Mouse (Mus musculus) myocyte (in vitro differentiated cells): ENCODE data around the gene B4galt7. TPM values are rescaled to one million over a fixed set of nuclear protein-coding genes. Genes with fewer than 3 reads are reported as not detected.

ENCODE experiments used
- H3K27me3 ChIP-seq: one replicate; pipeline ENCODE4 v1.6.1; 2011; ENCODE audit not compliant: control insufficient read depth, insufficient read depth, insufficient read length
- H3K36me3 ChIP-seq: one replicate; pipeline ENCODE4 v1.6.1; 2011; ENCODE audit not compliant: control insufficient read depth, insufficient read depth
- H3K4me2 ChIP-seq: one replicate; pipeline ENCODE4 v1.6.1; 2011; ENCODE audit warnings: low read depth, control low read depth
- H3K4me3 ChIP-seq: one replicate; pipeline ENCODE4 v1.5.1; 2011; ENCODE audit warnings: mild to moderate bottlenecking, control low read depth, moderate library complexity
- H3K79me2 ChIP-seq: one replicate; pipeline ENCODE4 v1.6.1; 2011; ENCODE audit not compliant: control insufficient read depth, insufficient read depth
- H3ac ChIP-seq: one replicate; pipeline ENCODE4 v1.6.1; 2011; ENCODE audit not compliant: control insufficient read depth, insufficient read length
- CEBPB ChIP-seq: IDR thresholded peaks from 2 replicates; pipeline ENCODE4 v1.6.1; 2011; ENCODE audit warnings: mild to moderate bottlenecking, moderate library complexity; ENCODE audit not compliant: poor library complexity, insufficient read depth, severe bottlenecking
- E2F4 ChIP-seq: IDR thresholded peaks from one replicate; pipeline ENCODE4 v1.6.1; 2011; ENCODE audit warnings: mild to moderate bottlenecking, control low read depth, moderate library complexity; ENCODE audit not compliant: insufficient read depth
- MAX ChIP-seq: IDR thresholded peaks from one replicate; pipeline ENCODE4 v1.6.1; 2011; ENCODE audit warnings: low read depth, mild to moderate bottlenecking, control low read depth
- MYOD1 ChIP-seq, 3 experiments: IDR thresholded peaks; one replicate each; pipeline ENCODE4 v1.6.1; 2011; ENCODE audit warnings: control low read depth in 2 of 3, low read depth in 2 of 3, mild to moderate bottlenecking in 2 of 3, moderate library complexity in 1 of 3; ENCODE audit not compliant: insufficient read length in 2 of 3, control insufficient read depth in 1 of 3
- MYOG ChIP-seq, 3 experiments: IDR thresholded peaks; one replicate each; pipeline ENCODE4 v1.6.1; 2011; ENCODE audit warnings: control low read depth in 2 of 3, low read depth in 2 of 3, mild to moderate bottlenecking in 2 of 3; ENCODE audit not compliant: insufficient read length in 2 of 3, control insufficient read depth in 1 of 3, insufficient read depth in 1 of 3
- POLR2A ChIP-seq: IDR thresholded peaks from one replicate; pipeline ENCODE4 v1.6.1; 2011; ENCODE audit warnings: low read depth, mild to moderate bottlenecking, control low read depth, moderate library complexity; ENCODE audit not compliant: insufficient read length
- POLR2AphosphoS2 ChIP-seq: IDR thresholded peaks from one replicate; pipeline ENCODE4 v1.6.1; 2011; ENCODE audit warnings: low read depth, control low read depth; ENCODE audit not compliant: insufficient read length
- REST ChIP-seq: IDR thresholded peaks from one replicate; pipeline ENCODE4 v1.6.1; 2011; ENCODE audit warnings: mild to moderate bottlenecking, control low read depth, moderate library complexity; ENCODE audit not compliant: insufficient read depth, insufficient read length
- SRF ChIP-seq: IDR thresholded peaks from one replicate; pipeline ENCODE4 v1.6.1; 2011; ENCODE audit warnings: low read depth; ENCODE audit not compliant: control insufficient read depth, insufficient read length
- TCF12 ChIP-seq: IDR thresholded peaks from one replicate; pipeline ENCODE4 v1.6.1; 2011; ENCODE audit warnings: mild to moderate bottlenecking, control low read depth; ENCODE audit not compliant: poor library complexity, insufficient read depth, severe bottlenecking
- TCF3 ChIP-seq: IDR thresholded peaks from one replicate; pipeline ENCODE4 v1.6.1; 2011; ENCODE audit warnings: low read depth, control low read depth; ENCODE audit not compliant: insufficient read length
- USF1 ChIP-seq: IDR thresholded peaks from one replicate; pipeline ENCODE4 v1.6.1; 2011; ENCODE audit warnings: low read depth, mild to moderate bottlenecking, control low read depth, moderate library complexity
- polyA plus RNA-seq: library from polyadenylated mRNA; unstranded; fragments of >200 nt; fragmentation: generic; extraction: Trizol; gene quantifications from one replicate; pipeline ENCODE4 v1.2.1, GENCODE M21; 2012; ENCODE audit warnings: missing spikeins

The B4galt7 gene
- polyA plus RNA-seq, 1 experiment: 23.1 TPM

GRCm38 (mm10) chr13:55596802-55597201 is 2.9 kb upstream of the B4galt7 start:
- H3K4me2 ChIP-seq: no peak overlapping the region
- H3ac ChIP-seq: no peak overlapping the region
- no peak for TF ChIP-seq E2F4
- no peak for TF ChIP-seq MAX
- no peak for TF ChIP-seq POLR2A
- TF ChIP-seq TCF12: no peak
- TF ChIP-seq POLR2AphosphoS2: no peak
- no peak for TF ChIP-seq MYOG (IDR thresholded peaks at IDR 0.05; ENCODE audit: control insufficient read depth in 1 of 3, insufficient read depth in 1 of 3, insufficient read length in 2 of 3, low read depth in 2 of 3)
- no peak for TF ChIP-seq CEBPB
- TF ChIP-seq MYOD1 (IDR thresholded peaks at IDR 0.05; ENCODE audit: control insufficient read depth in 1 of 3, insufficient read length in 2 of 3, low read depth in 2 of 3): no peak
- no peak for TF ChIP-seq SRF
- TF ChIP-seq USF1: no peak
- no peak for TF ChIP-seq TCF3

GRCm38 (mm10) chr13:55600657-55601056 is 961 bp downstream of the B4galt7 start:
- H3K27me3 ChIP-seq: no peaks in the 10 kb centered on the region
- TF ChIP-seq POLR2AphosphoS2 (no peak), SRF (no peak), TCF12 (no peak), CEBPB (no peak), MAX (no peak), MYOD1 (IDR thresholded peaks at IDR 0.05; ENCODE audit: control insufficient read depth in 1 of 3, insufficient read length in 2 of 3, low read depth in 2 of 3) (no peak), E2F4 (no peak), USF1 (no peak), POLR2A (no peak), MYOG (IDR thresholded peaks at IDR 0.05; ENCODE audit: control insufficient read depth in 1 of 3, insufficient read depth in 1 of 3, insufficient read length in 2 of 3, low read depth in 2 of 3) (no peak), TCF3 (no peak), REST (no peak)
- H3ac ChIP-seq: peak overlapping the region; percentile 42
- H3K4me2 ChIP-seq: peak overlapping the region; percentile 76
- peaks cover 19% of the 10 kb centered on the region for H3K79me2 ChIP-seq
- peaks cover 9% of the 10 kb centered on the region for H3K36me3 ChIP-seq
- peak overlapping the region; percentile 54 for H3K4me3 ChIP-seq

More at GRCm38 (mm10) chr13:55596802-55597201, 2.9 kb upstream of the B4galt7 start:
- H3K36me3 ChIP-seq: peaks cover 16% of the 10 kb centered on the region
- no peaks in the 10 kb centered on the region for H3K27me3 ChIP-seq
- H3K4me3 ChIP-seq: no peak overlapping the region
- peaks cover 21% of the 10 kb centered on the region for H3K79me2 ChIP-seq

GRCm38 (mm10) chr13:55601611-55602010 is 1.9 kb downstream of the B4galt7 start:
- TF ChIP-seq USF1 (no peak), SRF (no peak), REST (no peak), TCF3 (no peak), MYOG (IDR thresholded peaks at IDR 0.05; ENCODE audit: control insufficient read depth in 1 of 3, insufficient read depth in 1 of 3, insufficient read length in 2 of 3, low read depth in 2 of 3) (no peak)
- Histone ChIP-seq H3K4me2 (peak overlapping the region; percentile 76), H3K4me3 (peak overlapping the region; percentile 54), H3K79me2 (peaks cover 19% of the 10 kb centered on the region), H3K27me3 (no peaks in the 10 kb centered on the region), H3ac (no peak overlapping the region), H3K36me3 (peaks cover 8% of the 10 kb centered on the region)

- Histone ChIP-seq H3K27me3 (no peaks in the 10 kb centered on the region), H3ac (no peak overlapping the region), H3K4me3 (no peak overlapping the region), H3K4me2 (no peak overlapping the region), H3K79me2 (peaks cover 19% of the 10 kb centered on the region), H3K36me3 (no peaks in the 10 kb centered on the region)
- TF ChIP-seq MAX (no peak), MYOG (IDR thresholded peaks at IDR 0.05; ENCODE audit: control insufficient read depth in 1 of 3, insufficient read depth in 1 of 3, insufficient read length in 2 of 3, low read depth in 2 of 3) (no peak), TCF3 (no peak), MYOD1 (IDR thresholded peaks at IDR 0.05; ENCODE audit: control insufficient read depth in 1 of 3, insufficient read length in 2 of 3, low read depth in 2 of 3) (no peak), E2F4 (no peak), REST (no peak), CEBPB (no peak), USF1 (no peak), SRF (no peak), POLR2A (no peak), POLR2AphosphoS2 (no peak), TCF12 (no peak)
Observed at GRCm38 (mm10) chr13:55604606-55605005, 4.9 kb downstream of the B4galt7 start.

- H3K79me2 ChIP-seq: peaks cover 12% of the 10 kb centered on the region
- no peak overlapping the region for H3K4me3 ChIP-seq
- H3ac ChIP-seq: no peak overlapping the region
- H3K4me2 ChIP-seq: no peak overlapping the region
- peaks cover 4% of the 10 kb centered on the region for H3K36me3 ChIP-seq
- no peaks in the 10 kb centered on the region for H3K27me3 ChIP-seq
- TF ChIP-seq TCF12 (no peak), CEBPB (no peak), TCF3 (no peak), POLR2A (no peak), MYOD1 (IDR thresholded peaks at IDR 0.05; ENCODE audit: control insufficient read depth in 1 of 3, insufficient read length in 2 of 3, low read depth in 2 of 3) (no peak), USF1 (no peak)
Observed at GRCm38 (mm10) chr13:55606899-55607623, 7.4 kb downstream of the B4galt7 start.
